In the genomic region with DNA sequence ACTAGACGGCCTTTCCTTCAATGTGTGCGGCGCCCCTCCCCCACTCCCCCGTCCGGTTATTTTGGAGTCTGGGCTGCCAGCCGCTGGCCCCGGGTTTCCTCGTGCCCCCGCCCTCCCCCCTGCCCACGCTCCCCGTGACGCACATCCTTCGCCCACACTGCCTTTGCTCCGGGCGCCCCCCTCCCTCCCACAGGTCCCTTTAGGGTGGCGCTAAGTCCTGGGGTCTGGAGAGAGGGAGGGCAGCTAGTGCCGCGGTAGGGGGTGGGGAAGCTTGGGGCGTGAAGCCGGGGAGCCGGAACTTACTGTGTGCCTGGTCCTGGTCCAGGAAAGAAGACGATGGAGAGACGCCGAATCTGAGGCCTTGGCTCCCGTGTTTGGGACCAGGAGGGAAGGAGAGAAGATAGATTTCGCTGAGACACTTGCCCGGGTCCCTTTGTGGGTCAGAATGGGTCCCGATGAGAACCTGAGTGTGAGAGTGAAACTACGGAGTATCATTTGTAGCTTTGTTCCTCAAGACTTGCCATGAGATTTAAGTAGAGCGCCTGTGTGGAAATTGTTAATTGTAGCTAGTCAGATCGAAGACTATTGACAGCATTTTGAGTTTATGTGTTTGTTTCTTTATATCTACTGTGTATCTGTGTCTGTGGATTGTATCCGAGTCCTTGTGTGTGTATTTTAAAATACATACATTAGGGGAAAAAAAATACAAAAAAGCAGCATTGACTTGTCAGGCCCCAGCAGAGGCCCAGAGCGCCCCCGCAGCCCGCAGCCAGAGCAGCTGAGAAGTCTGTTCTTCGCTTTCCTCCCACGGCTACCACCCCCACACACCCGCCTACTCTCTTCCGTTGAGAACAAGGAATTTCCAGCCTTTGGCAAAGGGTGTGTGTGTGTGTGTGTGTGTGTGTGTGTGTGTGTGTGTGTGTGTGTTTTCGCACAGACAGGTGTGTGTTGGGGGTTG, we compare ENCODE assay signal across 7 mouse cellular contexts. TPM values are rescaled to one million over a fixed set of nuclear protein-coding genes. Genes with fewer than 3 reads are reported as not detected.
DNase-seq lines count a peak whose midpoint lies in the region; TF ChIP-seq lines count a peak whose summit lies in the region.

A gene (minus strand): TSS at position 476 of the 958 bp plus-strand sequence.

- 11% methylated on average over 40 of the region's 40 CpGs for WGBS in small intestine, adult 2 months

- no peak for TF ChIP-seq CTCF in small intestine, adult 2 months (IDR thresholded peaks at IDR 0.05; ENCODE audit: extremely low read depth, insufficient read length, insufficient replicate concordance, low read depth, low read length)

- peaks cover 12% of the 10 kb centered on the region for H3K36me3 ChIP-seq in small intestine, adult 2 months (ENCODE audit: control insufficient read depth, insufficient read depth, low read length)

- no peak; the same call in 1 of the 2 replicates for TF ChIP-seq POLR2A in small intestine, adult 2 months (IDR thresholded peaks at IDR 0.05; ENCODE audit: low read depth, low read length)

- no peaks in the 10 kb centered on the region for H3K27me3 ChIP-seq in small intestine, adult 2 months (ENCODE audit: control insufficient read depth, insufficient read depth, low read length)

- H3K4me1 ChIP-seq in small intestine, adult 2 months (ENCODE audit: control insufficient read depth, insufficient read depth, insufficient read length, low read length) = peaks cover 6% of the 10 kb centered on the region

- intact Hi-C loops in gastrocnemius, postnatal 14 days (cut with DNase I; ENCODE audit: low total_unique reads) = no loop called here
- intact Hi-C loops in left cerebral cortex, postnatal 36 days (cut with DNase I) = loop anchor here (5.0 kb wide), 1 partner anchor 46 kb away; a partner anchor contains a TSS

- H3K27ac ChIP-seq in small intestine, adult 2 months (ENCODE audit: insufficient read depth, low read depth, low read length) = peak within 1 kb of the TSS; percentile 97

- DNase-seq in T-cell, adult 2 months (ENCODE audit: low spot score) = peak; percentile 84
- peak; percentile 69 to 76 for DNase-seq in cerebellum, postnatal 14 days
- DNase-seq in gastrocnemius, postnatal 14 days = peak; percentile 81
- peak; percentile 95 for DNase-seq in induced T-regulatory cell, adult 2 months (ENCODE audit: low read depth)
- peak; percentile 83 to 84 for DNase-seq in left cerebral cortex, postnatal 36 days (ENCODE audit: low spot score in 2 of 2)
- DNase-seq in mesoderm, embryonic 11.5 days (ENCODE audit: low read depth, low spot score) = peak; percentile 60

- H3K4me3 ChIP-seq in small intestine, adult 2 months (ENCODE audit: low read depth, low read length) = peak within 1 kb of the TSS; percentile 75

RNA-seq across cellular contexts. Expression of the gene that starts here (rescaled TPM):
- total RNA-seq in gastrocnemius, postnatal 14 days (2021) = 1 to 10 TPM; 4.9 to 5.5 TPM
- 10 to 100 TPM; 39.7 to 40.5 TPM for total RNA-seq in left cerebral cortex, postnatal 36 days (2021)
- polyA plus RNA-seq in small intestine, adult 2 months (2012; rRNA removed) = 9.4 and 31.8 TPM in 2 replicates

Comparison
In these comparisons a context has a peak if more than half of its experiments do, and no peak if none do; other contexts are left out.
1. Peak in every context shown above with its lines: DNase-seq, H3K4me3 ChIP-seq and H3K27ac ChIP-seq.
2. RNA of the gene that starts here (total RNA-seq): 39.7 to 40.5 TPM in left cerebral cortex, postnatal 36 days; 4.9 to 5.5 TPM in gastrocnemius, postnatal 14 days; every median in the first group is over 4 times any median in the second.